ENCODE assay signal across 8 mouse cellular contexts in the genomic region with DNA sequence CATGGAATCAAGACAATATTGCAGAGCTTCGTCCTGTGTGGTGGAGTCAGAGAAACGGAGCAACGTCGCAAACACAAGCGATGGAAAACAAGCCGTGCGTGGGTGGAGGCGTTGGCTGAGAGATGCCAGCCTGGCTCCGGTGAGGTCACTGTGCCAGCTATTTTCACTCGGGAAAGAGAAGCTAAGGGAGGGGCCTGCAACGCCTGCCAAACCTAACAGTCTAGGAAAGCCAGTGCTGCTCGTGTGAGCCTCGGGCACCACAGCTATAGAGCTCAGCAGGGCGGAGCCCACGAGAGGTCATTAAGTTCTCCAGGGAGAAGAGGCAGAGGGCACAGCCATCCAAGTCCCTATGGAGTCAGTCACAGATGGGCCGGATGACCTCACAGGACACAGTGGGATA. TPM values are rescaled to one million over a fixed set of nuclear protein-coding genes. Genes with fewer than 3 reads are reported as not detected.
DNase-seq lines count a peak whose midpoint lies in the region; ATAC-seq and TF ChIP-seq lines count a peak whose summit lies in the region.

No protein-coding gene starts in this region.

- H3K27ac ChIP-seq in limb, embryonic 11.5 days (replicated peaks; ENCODE audit: low read depth, low read length) = no peak overlapping the region
- H3K27ac ChIP-seq in hindbrain, postnatal 0 days = no peak overlapping the region

- no peak overlapping the region for H3K4me3 ChIP-seq in limb, embryonic 11.5 days (ENCODE audit: low read depth, low read length)
- H3K4me3 ChIP-seq in hindbrain, postnatal 0 days (ENCODE audit: low read length) = no peak overlapping the region

- WGBS in limb, embryonic 11.5 days = 78% methylated on average over 16 of the region's 16 CpGs
- 74% methylated on average over 16 of the region's 16 CpGs for WGBS in hindbrain, postnatal 0 days

- no peaks in the 10 kb centered on the region for H3K9me3 ChIP-seq in limb, embryonic 11.5 days (ENCODE audit: control insufficient read depth, low read length)
- no peaks in the 10 kb centered on the region for H3K9me3 ChIP-seq in hindbrain, postnatal 0 days (ENCODE audit: low read length)

- ATAC-seq in limb, embryonic 11.5 days (ENCODE audit: insufficient number of reproducible peaks, low FRiP score, low TSS enrichment, low read depth) = 0 out of 2 replicates have a peak, but pooled peaks have one; percentile 31
- ATAC-seq in activated CD4-positive, CD25-positive, alpha-beta regulatory T cell, adult 4 months = no peak
- ATAC-seq in hindbrain, postnatal 0 days = no peak

- no peak for TF ChIP-seq CTCF in hindbrain, postnatal 0 days (IDR thresholded peaks at IDR 0.05; ENCODE audit: low read depth)

- H3K4me2 ChIP-seq in limb, embryonic 11.5 days (ENCODE audit: low read depth, severe bottlenecking) = no peak overlapping the region
- no peak overlapping the region for H3K4me2 ChIP-seq in hindbrain, postnatal 0 days (ENCODE audit: low read depth, low read length)

- H3K27me3 ChIP-seq in limb, embryonic 11.5 days (ENCODE audit: control insufficient read depth, insufficient read depth, low read length) = no peaks in the 10 kb centered on the region
- H3K27me3 ChIP-seq in hindbrain, postnatal 0 days (ENCODE audit: insufficient read depth, low read length) = no peaks in the 10 kb centered on the region

- no peaks in the 10 kb centered on the region for H3K36me3 ChIP-seq in limb, embryonic 11.5 days (ENCODE audit: control insufficient read depth, insufficient read depth, low read length)
- H3K36me3 ChIP-seq in hindbrain, postnatal 0 days (ENCODE audit: insufficient read depth, low read length) = no peaks in the 10 kb centered on the region

- H3K9ac ChIP-seq in limb, embryonic 11.5 days (ENCODE audit: low read length) = no peak overlapping the region
- no peak overlapping the region for H3K9ac ChIP-seq in hindbrain, postnatal 0 days (replicated peaks; ENCODE audit: low read length)

- no peaks in the 10 kb centered on the region for H3K4me1 ChIP-seq in limb, embryonic 11.5 days (ENCODE audit: control insufficient read depth, insufficient read depth, low read length)
- no peaks in the 10 kb centered on the region for H3K4me1 ChIP-seq in hindbrain, postnatal 0 days (ENCODE audit: insufficient read depth, low read length)

- intact Hi-C loops in heart, postnatal 10 days (cut with DNase I) = no loop called here

- DNase-seq in adrenal gland, postnatal 10 days = peak; percentile 13
- no peak for DNase-seq in adrenal gland, adult (ENCODE audit: inconsistent age in 2 of 2, low spot score in 1 of 2)
- DNase-seq in cerebellum, adult 11 months = peak; percentile 36
- peak; percentile 39 to 47 for DNase-seq in heart, postnatal 10 days
- no peak for DNase-seq in limb, embryonic 11.5 days (ENCODE audit: low spot score)
- no peak for DNase-seq in adrenal gland, adult 8-10 months
- no peak for DNase-seq in hindbrain, postnatal 0 days (ENCODE audit: low spot score)

RNA-seq across cellular contexts. Expression of a gene that starts 16.5 kb away (rescaled TPM):
- 1 to 10 TPM; 1.1 to 2.1 TPM for total RNA-seq in adrenal gland, postnatal 10 days (2021)
- total RNA-seq in heart, postnatal 10 days (2021) = 1 to 10 TPM; 2.5 to 4.0 TPM
- 0.95 and 1.6 TPM in 2 replicates for polyA plus RNA-seq in limb, embryonic 11.5 days (2014; fragmentation: Nextera tagmentation; extraction: Ambion mirVana)
- polyA plus RNA-seq in activated CD4-positive, CD25-positive, alpha-beta regulatory T cell, adult 4 months (2017; shearing (Covaris generic)) = under 1 TPM; 0.26 to 0.45 TPM
- under 1 TPM; 0.27 to 0.59 (median 0.41) TPM for total RNA-seq in adrenal gland, adult 8-10 months (2022)
- 0.25 and 0.63 TPM in 2 replicates for total RNA-seq in hindbrain, postnatal 0 days (2014; rRNA removed)
- 0.30 and 0.35 TPM in 2 replicates for polyA plus RNA-seq in hindbrain, postnatal 0 days (2015; fragmentation: Nextera tagmentation; extraction: Ambion mirVana)

RNA-seq across cellular contexts. Expression of a gene that starts 37.5 kb away (rescaled TPM):
- total RNA-seq in adrenal gland, postnatal 10 days (2021) = 10 to 100 TPM; 57.4 to 61.4 TPM
- 10 to 100 TPM; 43.0 to 47.6 TPM for total RNA-seq in heart, postnatal 10 days (2021)
- polyA plus RNA-seq in limb, embryonic 11.5 days (2014; fragmentation: Nextera tagmentation; extraction: Ambion mirVana) = 130 and 140 TPM in 2 replicates
- polyA plus RNA-seq in activated CD4-positive, CD25-positive, alpha-beta regulatory T cell, adult 4 months (2017; shearing (Covaris generic)) = 100 to 1,000 TPM; 132 to 161 TPM
- 10 to 100 TPM; 68.5 to 72.8 (median 72.4) TPM for total RNA-seq in adrenal gland, adult 8-10 months (2022)
- 21.7 and 40.5 TPM in 2 replicates for total RNA-seq in hindbrain, postnatal 0 days (2014; rRNA removed)
- 60.5 TPM in 2 replicates for polyA plus RNA-seq in hindbrain, postnatal 0 days (2015; fragmentation: Nextera tagmentation; extraction: Ambion mirVana)

Comparison
In these comparisons a context has a peak if more than half of its experiments do, and no peak if none do; other contexts are left out.
1. DNase-seq: peak in adrenal gland, postnatal 10 days (single experiment), cerebellum, adult 11 months (single experiment) and heart, postnatal 10 days (2 of 2); none in adrenal gland, adult (0 of 2), limb, embryonic 11.5 days (single experiment), adrenal gland, adult 8-10 months (single experiment) and hindbrain, postnatal 0 days (single experiment).